Mouse (Mus musculus) heart, postnatal 0 days (tissue): Measurements from ENCODE around the gene Bcam.

ENCODE experiments used
- CTCF ChIP-seq: IDR thresholded peaks from 2 replicates; pipeline ENCODE4 v1.5.1; 2016; ENCODE audit warnings: antibody characterized with exemption, control low read depth, low read depth
- EP300 ChIP-seq: IDR thresholded peaks from 2 replicates; pipeline ENCODE4 v1.6.1; 2016; ENCODE audit warnings: antibody characterized with exemption, low read depth

GRCm38 (mm10) chr7:19740269-19740668 lies 30.5 kb downstream of the Bcam start:
- 0 out of 2 replicates have a peak, but pooled peaks have one; percentile 10 for TF ChIP-seq CTCF
- TF ChIP-seq EP300 = no peak
